Mouse (Mus musculus): Measurements from ENCODE around the gene Pgam2.
"Not testable (repeated sequence)": the region's sequence is repeated elsewhere in the genome, so short reads cannot be mapped to it uniquely, and the experiment has no call there.

The Pgam2 gene

DNA sequence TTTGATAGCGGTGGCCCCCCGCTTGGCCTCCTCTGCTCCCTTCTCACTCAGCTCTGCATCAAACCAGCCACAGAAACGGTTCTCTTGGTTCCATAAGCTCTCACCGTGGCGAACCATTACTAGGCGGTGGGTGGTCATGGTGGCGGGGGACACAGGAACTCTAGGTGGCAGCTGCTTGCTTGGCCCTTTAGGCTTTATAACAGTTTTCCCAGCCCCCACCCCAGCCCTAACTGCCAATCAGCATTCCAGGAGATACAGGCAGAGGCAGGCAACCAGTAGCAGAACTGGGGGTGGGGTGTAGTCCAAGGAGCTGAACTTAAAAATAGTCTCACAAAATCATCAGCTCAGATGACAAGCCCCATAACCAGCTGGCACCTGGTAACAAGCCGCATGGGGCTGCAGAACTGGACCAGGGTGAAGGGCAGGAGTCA lies at the start of gene Pgam2:
Pgam2 (minus strand) TSS at position 183 of the 431 bp plus-strand sequence.
- DNase-seq (ENCODE audit: low spot score): no peak

DNA sequence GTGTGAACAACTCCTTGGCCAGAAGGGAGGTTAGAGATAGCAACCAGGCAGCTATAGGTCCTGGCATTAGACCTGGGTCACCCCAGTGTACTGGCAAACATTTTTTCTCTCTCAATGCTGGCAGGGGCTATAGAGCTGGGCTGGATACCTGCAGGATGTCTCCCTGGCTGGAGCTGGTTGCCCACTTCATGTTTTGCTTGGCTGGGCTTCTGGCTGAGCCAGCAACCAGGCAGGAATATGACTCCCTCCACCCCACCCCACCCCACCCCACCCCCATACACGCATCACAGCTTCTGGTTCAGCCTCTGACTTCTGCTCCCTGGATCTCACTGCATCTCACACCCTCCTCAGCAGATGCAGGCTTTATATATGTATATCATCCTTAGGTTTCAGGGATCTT lies 48.8 kb upstream of the Pgam2 start:
- no peak for DNase-seq (ENCODE audit: low spot score)

GRCm38 (mm10) chr11:5851021-5851736 lies 47.6 kb upstream of the Pgam2 start:
- no peak for DNase-seq (ENCODE audit: low spot score)

- no peak for DNase-seq (ENCODE audit: low spot score)
Observed at GRCm38 (mm10) chr11:5850452-5850851, 46.9 kb upstream of the Pgam2 start.

DNA sequence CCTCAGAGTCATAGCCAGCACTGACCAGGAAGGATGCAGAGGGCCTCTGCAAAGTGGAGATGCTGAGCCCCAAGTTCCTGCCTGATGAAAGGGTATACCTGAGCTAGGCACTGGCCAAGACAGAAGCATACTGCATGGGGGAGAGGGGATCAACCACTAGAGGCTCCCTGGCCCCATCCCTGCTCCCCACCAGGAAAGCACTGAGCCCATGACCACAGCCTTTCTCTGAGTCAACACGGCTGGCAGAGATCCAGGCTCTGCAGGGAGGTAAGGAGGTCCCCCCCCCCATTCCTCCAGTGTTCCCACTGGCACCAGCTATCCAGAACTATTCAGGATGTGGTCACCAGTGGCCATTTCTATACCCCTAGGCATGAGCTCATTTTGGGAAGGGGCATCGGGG lies 45.8 kb upstream of the Pgam2 start:
- peak; percentile 37 for DNase-seq (ENCODE audit: low spot score)

GRCm38 (mm10) chr11:5848741-5849140 lies 45.2 kb upstream of the Pgam2 start:
- DNase-seq (ENCODE audit: low spot score): peak; percentile 35

- peak; percentile 76 for DNase-seq (ENCODE audit: low spot score)
Observed at GRCm38 (mm10) chr11:5846639-5847345, 43.3 kb upstream of the Pgam2 start.

GRCm38 (mm10) chr11:5843131-5843530 lies 39.6 kb upstream of the Pgam2 start:
- DNase-seq (ENCODE audit: low spot score): no peak

- DNase-seq (ENCODE audit: low spot score): no peak
Observed at GRCm38 (mm10) chr11:5841751-5842150, 38.2 kb upstream of the Pgam2 start.

DNA sequence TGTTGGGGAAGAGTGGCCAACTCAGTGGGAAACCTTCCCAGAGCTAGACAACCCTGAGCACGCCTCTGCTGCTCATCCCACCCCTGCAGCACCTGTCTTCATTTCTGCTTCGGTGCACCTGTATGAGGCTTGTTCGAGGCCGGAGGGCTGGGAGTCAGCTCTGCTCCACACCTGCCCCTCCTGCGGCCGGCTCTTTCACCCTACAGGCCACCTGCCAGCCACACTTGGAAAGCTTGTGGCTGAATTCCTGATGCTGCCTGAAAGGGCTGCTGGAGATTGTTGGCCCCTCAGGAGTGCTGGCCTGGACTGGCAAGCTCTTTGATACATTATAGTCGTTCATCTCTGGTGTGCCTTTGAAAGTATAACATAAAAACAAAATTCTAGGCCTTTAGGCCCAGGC lies 36.8 kb upstream of the Pgam2 start:
- DNase-seq (ENCODE audit: low spot score): no peak

DNA sequence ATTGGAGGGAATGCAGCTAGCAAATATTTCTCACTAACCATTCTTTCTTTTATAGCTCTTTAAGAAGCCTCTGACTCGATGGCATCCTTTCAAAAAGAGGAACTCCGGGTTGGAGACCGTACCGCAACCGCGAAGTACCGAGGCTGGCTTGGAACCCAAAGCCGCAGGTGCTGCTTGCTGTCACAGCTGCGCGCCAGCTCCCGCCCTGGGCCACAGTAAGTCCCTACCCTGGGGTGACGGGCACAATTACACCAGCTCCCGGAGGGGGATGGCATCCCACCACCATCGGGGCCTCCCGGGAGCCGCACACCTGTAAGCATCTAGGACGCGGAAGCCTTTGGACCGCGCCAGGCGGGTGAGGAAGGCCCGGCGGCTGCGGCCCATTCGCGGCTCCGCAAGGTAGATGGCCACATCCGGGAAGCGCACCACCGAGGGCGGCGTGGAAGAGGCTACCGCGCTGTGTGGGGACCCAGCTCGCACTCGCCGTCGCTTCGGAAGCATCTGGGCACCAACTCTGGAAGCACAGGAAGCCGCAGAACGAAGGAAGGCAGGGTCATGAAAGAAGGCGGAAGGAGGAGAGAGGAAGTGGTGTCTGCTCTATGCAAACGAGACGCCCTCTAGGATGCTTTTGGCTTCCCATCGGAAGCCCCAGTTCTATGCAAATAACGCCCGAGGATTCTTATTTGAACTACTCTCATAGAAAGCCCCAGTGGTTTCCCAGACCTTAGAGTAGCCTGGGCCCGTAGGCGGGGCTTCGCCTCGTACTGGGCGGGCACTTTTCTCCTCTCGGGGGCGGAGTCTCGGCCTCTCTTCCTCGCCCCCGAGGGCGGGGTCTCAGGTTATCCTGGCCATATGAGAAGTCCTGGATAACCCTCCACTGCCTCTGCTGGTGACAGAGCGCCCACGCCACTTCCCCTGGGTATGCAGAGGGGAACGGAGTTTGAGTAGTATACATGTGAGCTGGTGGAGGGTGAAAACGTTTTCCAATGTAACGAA lies 34.0 kb upstream of the Pgam2 start, which contains the start of gene Polm:
Polm (minus strand) TSS at position 766 of the 996 bp plus-strand sequence.
- peak; percentile 94 for DNase-seq (ENCODE audit: low spot score)

DNA sequence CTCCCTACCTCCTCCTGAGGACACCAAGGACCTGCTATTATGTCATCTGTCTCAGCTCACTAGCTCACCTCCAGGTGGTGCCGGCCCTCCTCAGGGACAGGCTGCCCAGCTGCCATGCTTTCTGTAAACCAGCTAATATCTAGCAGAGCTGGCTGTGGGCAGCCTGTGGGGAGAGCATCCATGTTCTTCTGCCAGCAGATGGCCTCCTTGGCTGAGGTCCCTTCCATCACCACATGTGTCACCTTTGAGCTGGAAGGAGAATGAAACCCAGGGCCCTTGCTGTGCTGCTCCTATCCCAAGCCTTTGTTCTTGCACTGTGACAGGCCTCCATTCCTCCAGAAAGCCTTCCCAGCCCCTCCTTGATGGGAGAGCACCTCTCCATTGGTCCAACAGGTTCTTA lies 32.6 kb upstream of the Pgam2 start:
- DNase-seq (ENCODE audit: low spot score): no peak

- DNase-seq (ENCODE audit: low spot score): no peak
Observed at GRCm38 (mm10) chr11:5835057-5835456, 31.5 kb upstream of the Pgam2 start.

DNA sequence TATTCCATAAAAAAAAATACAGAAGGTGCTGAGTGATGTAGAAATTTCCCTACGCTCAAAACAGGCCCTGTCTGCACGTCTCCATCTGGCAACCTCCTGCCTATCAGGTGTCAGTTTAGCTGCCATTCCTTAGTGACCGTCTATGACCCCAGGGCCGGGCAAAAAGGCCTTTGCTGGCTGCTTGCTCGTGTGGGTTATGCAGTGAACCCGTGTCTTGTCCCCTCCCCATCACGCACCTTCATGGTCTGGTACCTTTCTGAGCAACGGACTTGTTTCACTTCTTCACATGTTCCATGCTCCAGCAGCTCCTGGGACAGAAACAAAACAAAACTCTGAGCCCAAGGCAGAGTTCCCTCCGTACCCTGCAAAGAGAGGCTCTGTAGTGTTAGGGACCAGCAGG lies 31.0 kb upstream of the Pgam2 start:
- DNase-seq (ENCODE audit: low spot score): no peak

GRCm38 (mm10) chr11:5829327-5829726 lies 25.8 kb upstream of the Pgam2 start:
- DNase-seq (ENCODE audit: low spot score): no peak

DNA sequence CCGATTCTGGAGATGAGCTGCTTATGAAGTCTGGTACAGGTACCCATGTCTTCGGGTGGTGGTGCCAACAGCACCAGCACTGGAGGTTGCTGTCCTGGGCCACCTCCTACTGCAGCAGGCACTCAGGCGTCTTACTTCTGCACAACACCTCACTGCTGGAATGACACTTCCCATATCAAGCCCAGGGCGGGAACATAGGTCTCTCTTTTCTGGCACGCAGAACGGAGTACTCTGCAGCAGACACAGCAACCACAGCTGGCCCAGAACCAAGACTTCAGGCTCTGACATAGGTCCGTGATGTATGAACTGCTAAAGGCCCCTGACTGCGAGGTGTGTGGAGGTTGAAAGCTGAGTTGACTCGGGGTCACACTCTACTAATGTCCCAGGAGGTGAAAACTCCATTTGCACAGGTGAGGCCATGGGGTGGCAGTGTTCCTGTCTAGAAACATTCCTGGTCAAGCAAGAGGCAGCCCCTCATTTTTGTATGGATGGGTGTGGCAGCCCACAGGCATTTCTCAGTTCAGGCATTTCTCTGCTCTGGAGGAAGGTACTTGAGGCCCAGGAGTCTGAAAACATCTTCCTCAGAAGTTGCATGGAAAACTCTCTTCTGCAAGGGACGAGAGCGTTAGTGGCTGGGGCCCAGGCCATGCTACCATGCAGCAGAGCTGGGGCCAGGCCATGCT lies 25.1 kb upstream of the Pgam2 start:
- DNase-seq (ENCODE audit: low spot score): no peak

DNA sequence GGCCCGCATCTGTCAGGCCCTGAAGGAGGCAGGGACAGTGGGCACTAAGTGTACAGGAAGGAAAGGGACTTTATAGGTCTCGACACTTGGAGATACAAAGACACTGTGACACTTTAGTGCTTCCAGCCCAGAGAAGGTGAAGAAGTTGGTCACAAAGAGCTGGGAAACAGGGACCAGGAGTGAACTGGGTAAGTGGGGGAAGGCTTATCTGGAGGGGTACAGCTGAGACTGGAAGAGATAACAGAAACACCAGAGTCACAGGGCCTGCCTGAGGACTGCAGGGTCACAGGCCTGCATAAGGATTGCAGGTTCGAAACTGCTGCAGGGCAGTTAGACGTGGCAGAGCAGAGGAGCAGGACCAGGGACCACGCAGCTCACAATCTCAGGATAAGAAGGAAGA lies 24.4 kb upstream of the Pgam2 start:
- no peak for DNase-seq (ENCODE audit: low spot score)

GRCm38 (mm10) chr11:5825432-5825831 lies 21.9 kb upstream of the Pgam2 start:
- no peak for DNase-seq (ENCODE audit: low spot score)

DNA sequence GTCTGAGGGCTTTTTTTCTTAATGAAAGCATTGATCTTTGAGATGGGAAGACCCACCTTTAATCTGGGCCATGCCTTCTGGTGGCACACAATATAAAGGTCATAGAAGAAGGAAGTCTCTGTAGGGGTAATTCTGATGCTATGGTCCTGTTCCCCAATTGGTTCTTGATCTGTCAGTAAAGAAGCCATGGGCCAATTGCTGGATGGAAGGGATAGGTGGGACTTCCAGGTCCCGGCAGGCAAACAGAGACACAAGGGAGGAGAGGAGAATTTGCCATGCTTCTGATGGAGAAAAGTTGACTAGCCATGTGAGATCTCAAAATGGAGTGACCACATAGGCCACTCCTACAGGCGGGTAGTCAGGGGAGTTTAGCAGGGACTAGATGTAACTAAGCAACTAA lies 15.7 kb upstream of the Pgam2 start:
- no peak for DNase-seq (ENCODE audit: low spot score)

DNA sequence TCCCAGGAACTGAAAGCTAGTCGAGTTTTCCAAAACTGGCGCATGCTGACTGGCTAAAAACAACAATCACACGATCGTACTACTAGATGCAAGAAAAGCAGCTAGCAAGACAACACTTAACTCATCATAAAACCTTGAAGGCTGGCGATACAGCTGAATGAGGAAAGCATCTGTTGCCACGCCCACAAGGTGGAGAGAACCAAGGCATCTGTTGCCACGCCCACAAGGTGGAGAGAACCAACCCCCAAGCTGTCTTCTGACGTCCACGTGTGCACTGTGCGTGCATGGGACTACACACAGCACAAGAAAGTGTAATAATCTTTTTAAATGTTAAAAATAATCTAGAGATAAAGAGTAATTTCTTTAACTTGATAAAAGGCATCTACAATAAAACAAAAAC lies 9.8 kb upstream of the Pgam2 start:
- no peak for DNase-seq (ENCODE audit: low spot score)

GRCm38 (mm10) chr11:5809487-5809886 lies 6.0 kb upstream of the Pgam2 start:
- not testable (repeated sequence) for DNase-seq (ENCODE audit: low spot score)

GRCm38 (mm10) chr11:5807956-5808355 lies 4.4 kb upstream of the Pgam2 start:
- DNase-seq (ENCODE audit: low spot score): no peak

Data from urinary bladder, postnatal 14 days (tissue).